Mouse (Mus musculus) cerebellum, adult 2 months (tissue): Measurements from ENCODE around the gene Tmem215. TPM values are rescaled to one million over a fixed set of nuclear protein-coding genes. Genes with fewer than 3 reads are reported as not detected.

Source experiments
- DNase-seq, 2 experiments: peaks; one replicate each; pipeline ENCODE4 v3.0.0; 2021
- H3K27ac ChIP-seq: fragments of 200-500 bp; 2 replicates; pipeline ENCODE4 v1.5.1; 2012; ENCODE audit warnings: low read length, control low read depth, inconsistent platforms; ENCODE audit not compliant: insufficient read depth
- H3K27me3 ChIP-seq: fragments of 200-500 bp; 2 replicates; pipeline ENCODE4 v1.6.1; 2012; ENCODE audit warnings: inconsistent platforms, mild to moderate bottlenecking, low read length, moderate library complexity; ENCODE audit not compliant: control insufficient read depth, insufficient read depth
- H3K4me1 ChIP-seq: fragments of 200-500 bp; 2 replicates; pipeline ENCODE4 v1.6.1; 2011; ENCODE audit warnings: low read length; ENCODE audit not compliant: control insufficient read depth, insufficient read depth
- H3K4me3 ChIP-seq: fragments of 200-500 bp; replicated peaks from 2 replicates; pipeline ENCODE3; 2011; ENCODE audit warnings: mild to moderate bottlenecking, low read depth, low read length, control low read depth; ENCODE audit not compliant: insufficient read depth
- CTCF ChIP-seq: fragments of 200-500 bp; IDR thresholded peaks from 2 replicates; pipeline ENCODE4 v1.5.1; 2011; ENCODE audit warnings: low read depth, mild to moderate bottlenecking, control low read depth, low read length, moderate library complexity, borderline replicate concordance; ENCODE audit not compliant: insufficient read depth
- POLR2A ChIP-seq: fragments of 200-500 bp; IDR thresholded peaks from 2 replicates; pipeline ENCODE4 v1.6.1; 2011; ENCODE audit warnings: low read length, control low read depth, borderline replicate concordance; ENCODE audit not compliant: insufficient read depth
- WGBS: fragments of 180-500 bp; shearing (Covaris S2); methylation state at CpG from one replicate; pipeline ENCODE4 v1.1.7; 2018; 5-methylcytosine and 5-hydroxymethylcytosine counted together
- polyA plus RNA-seq: library from polyadenylated mRNA; depleted of rRNA; stranded (reverse); fragments of >200 nt; gene quantifications from 2 replicates; pipeline ENCODE4 v1.2.3, GENCODE M21; 2012; rRNA removed

Gene Tmem215
- polyA plus RNA-seq, result 0.71 and 1.1 TPM in 2 replicates

DNA sequence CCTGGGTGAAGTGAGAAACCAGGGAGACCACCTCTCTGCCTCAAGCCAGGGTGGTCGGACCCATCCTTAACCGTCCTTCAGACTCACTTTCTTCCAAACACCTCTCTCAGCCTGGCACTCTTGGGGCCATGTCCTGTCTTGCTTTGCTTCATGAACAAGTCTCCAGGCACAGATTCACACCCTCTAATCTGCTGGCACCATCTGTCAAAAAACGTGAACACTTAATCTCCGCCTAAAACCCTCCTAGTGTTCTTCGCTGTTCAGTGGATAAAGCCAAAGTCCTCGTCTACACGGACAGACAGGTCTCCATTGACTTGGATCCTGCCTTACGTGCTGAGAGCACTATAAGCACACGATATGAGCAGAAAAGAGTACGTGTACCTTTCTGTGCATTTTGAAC lies at the start of gene Tmem215:
TSS of gene Tmem215 (plus strand) at position 301 of the 400 bp plus-strand sequence.
- H3K27me3 ChIP-seq, result no peaks in the 10 kb centered on the region
- no peaks in the 10 kb centered on the region for H3K4me1 ChIP-seq
- no peak for DNase-seq
- no peak within 1 kb of the TSS for H3K27ac ChIP-seq
- H3K4me3 ChIP-seq, result no peak within 1 kb of the TSS
- TF ChIP-seq CTCF, result no peak
- TF ChIP-seq POLR2A, result no peak
- 66% methylated on average over 10 of the region's 10 CpGs for WGBS

DNA sequence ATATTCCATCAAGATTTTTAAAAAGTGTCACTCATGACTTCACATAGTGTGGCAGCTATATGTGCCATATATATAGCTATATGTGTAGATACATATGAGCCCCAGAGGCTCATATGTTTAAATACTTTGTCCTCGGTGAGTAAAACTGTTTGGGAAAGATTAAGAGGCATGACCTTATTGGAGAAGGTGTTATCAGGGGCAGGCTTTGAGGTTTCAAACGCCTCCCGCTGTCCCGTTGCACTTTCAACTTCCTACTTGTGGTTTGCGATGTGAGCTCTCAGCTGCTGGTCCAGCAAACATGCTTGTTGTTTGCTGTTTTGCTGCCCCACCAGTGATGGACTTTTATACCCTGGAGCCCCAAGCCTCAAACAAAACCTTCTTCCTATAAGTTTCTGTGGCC lies 40.1 kb upstream of the Tmem215 start:
- no peak for DNase-seq
- WGBS, result 88% methylated on average over 5 of the region's 5 CpGs
- no peaks in the 10 kb centered on the region for H3K4me1 ChIP-seq
- no peak overlapping the region for H3K27ac ChIP-seq
- H3K4me3 ChIP-seq, result no peak overlapping the region
- no peak for TF ChIP-seq POLR2A
- no peak for TF ChIP-seq CTCF
- H3K27me3 ChIP-seq, result no peaks in the 10 kb centered on the region

DNA sequence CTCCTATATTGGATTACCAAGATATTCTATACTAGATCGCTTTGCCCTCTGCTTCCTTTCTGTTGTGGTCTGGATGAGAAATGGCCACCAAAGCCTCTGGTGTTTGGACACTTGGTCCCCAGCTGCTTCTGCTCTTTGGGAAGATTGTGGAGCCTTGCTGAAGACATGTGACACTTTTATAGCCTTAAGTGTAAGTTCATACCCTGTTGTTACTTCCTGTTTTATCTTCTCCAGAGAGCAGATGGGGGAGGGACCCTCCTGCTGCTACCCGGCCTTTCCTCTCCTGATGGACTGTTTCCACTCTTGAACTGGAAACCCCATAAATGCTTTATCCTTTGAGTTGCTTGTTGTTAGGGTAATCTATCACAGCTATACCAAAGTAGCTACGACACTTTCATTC lies 38.6 kb upstream of the Tmem215 start:
- no peak overlapping the region for H3K27ac ChIP-seq
- TF ChIP-seq POLR2A, result no peak
- TF ChIP-seq CTCF, result no peak
- H3K27me3 ChIP-seq, result no peaks in the 10 kb centered on the region
- DNase-seq, result no peak
- no peak overlapping the region for H3K4me3 ChIP-seq
- 85% methylated on average over 3 of the region's 3 CpGs for WGBS
- H3K4me1 ChIP-seq, result no peaks in the 10 kb centered on the region

DNA sequence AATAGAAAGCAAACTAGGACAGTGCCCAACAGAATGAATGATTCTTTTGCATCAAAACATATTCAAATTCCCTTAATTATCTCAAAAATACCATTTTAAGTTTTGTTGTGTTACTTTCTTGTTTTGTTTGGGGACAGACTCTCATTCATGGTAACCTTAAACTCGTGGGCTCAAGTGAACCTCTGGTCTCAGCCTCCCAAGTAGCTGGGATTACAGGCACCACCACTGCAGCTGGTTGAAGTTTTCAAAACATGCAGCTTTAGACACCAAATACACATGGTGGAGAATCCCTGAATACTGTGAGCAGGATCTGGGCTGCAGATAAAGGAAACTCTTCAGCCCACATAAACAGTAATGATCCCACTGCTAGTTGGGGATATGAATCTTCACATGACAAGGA lies 37.6 kb upstream of the Tmem215 start:
- Histone ChIP-seq H3K4me3 (no peak overlapping the region), H3K4me1 (no peaks in the 10 kb centered on the region), H3K27ac (no peak overlapping the region), H3K27me3 (no peaks in the 10 kb centered on the region)
- TF ChIP-seq POLR2A (no peak), CTCF (no peak)
- no peak for DNase-seq
- 49% methylated on average over 1 of the region's 1 CpGs for WGBS

DNA sequence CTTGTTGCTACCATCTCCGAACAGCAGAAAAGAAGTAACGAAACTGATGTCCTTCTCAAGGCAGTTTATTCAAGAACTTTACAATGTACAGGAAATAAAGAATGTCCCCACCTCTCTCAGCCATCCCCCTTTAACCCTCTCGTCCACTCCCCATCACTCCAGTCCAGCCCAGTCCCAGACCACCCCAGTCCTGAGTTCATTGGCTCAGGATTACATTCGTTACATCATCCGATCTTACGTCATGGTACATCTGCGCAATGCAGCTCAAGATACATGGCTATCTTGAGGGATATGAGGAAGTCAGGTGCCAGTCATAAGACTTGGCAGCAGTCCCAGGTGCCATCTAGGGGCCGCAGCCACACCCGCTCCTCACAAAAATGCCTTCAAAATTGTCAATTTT lies 28.4 kb upstream of the Tmem215 start:
- 92% methylated on average over 9 of the region's 9 CpGs for WGBS
- no peak for DNase-seq
- Histone ChIP-seq H3K4me1 (no peaks in the 10 kb centered on the region), H3K27me3 (no peaks in the 10 kb centered on the region), H3K27ac (no peak overlapping the region), H3K4me3 (no peak overlapping the region)
- TF ChIP-seq POLR2A (no peak), CTCF (no peak)

DNA sequence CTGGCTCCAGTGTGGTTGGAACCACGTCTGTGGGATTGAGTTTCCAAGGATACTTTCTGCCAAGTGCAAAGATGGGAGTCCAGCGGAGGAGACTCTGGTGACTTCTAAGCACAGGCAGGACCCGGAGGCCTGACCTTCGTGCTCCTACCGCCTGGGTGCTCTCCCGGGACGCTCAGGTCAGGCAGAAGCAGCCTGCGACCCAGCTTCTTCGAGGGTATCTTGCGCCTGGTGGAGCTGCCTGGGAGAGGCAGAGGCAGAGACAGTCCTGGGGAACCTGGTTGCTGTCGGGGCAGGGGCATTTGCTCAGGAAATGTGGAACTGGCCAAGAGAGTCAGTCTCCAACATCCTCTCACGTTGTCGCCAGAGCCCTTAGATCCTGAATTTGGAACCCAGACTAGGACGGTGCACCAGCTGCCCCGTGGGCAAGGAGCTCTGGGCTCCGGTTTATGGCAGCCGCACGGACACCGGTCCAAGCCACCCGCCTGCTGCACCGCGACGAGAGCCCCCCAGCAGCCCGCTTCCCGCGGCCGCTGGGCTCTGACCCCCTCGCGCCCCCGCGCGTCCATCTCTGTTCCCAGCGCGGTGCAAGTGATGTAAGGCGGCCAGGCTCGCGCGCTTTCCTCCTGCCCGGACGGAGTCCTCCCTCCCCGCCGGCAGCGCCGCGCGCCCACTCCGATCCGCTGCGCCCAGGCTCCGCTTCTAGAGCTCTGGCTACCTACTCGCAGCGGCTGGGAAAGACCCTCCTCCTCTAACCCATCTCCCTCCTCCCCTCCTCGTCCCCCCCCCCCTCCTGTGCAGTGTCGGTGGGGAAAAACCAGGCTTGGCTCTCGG lies 935 bp downstream of the Tmem215 start:
- no peak overlapping the region for H3K4me3 ChIP-seq
- no peaks in the 10 kb centered on the region for H3K4me1 ChIP-seq
- DNase-seq, result peak in 1 of 2 experiments; percentile 8
- TF ChIP-seq CTCF (no peak), POLR2A (no peak)
- no peaks in the 10 kb centered on the region for H3K27me3 ChIP-seq
- no peak overlapping the region for H3K27ac ChIP-seq
- WGBS, result 2% methylated on average over 55 of the region's 55 CpGs

DNA sequence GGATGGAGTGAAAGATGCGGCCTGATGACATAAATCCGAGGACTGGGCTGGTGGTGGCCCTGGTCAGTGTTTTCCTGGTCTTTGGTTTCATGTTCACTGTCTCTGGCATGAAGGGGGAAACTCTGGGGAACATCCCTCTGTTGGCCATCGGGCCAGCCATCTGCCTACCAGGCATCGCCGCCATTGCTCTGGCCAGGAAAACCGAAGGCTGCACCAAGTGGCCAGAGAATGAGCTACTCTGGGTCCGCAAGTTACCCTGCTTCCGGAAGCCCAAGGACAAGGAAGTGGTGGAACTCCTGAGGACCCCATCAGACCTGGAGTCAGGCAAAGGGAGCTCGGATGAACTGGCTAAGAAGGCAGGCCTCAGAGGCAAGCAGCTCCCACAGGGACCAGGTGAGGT lies 1.9 kb downstream of the Tmem215 start:
- Histone ChIP-seq H3K27me3 (no peaks in the 10 kb centered on the region), H3K4me3 (no peak overlapping the region), H3K4me1 (no peaks in the 10 kb centered on the region), H3K27ac (no peak overlapping the region)
- DNase-seq, result no peak
- WGBS, result 39% methylated on average over 9 of the region's 9 CpGs
- no peak for TF ChIP-seq CTCF
- TF ChIP-seq POLR2A, result no peak

DNA sequence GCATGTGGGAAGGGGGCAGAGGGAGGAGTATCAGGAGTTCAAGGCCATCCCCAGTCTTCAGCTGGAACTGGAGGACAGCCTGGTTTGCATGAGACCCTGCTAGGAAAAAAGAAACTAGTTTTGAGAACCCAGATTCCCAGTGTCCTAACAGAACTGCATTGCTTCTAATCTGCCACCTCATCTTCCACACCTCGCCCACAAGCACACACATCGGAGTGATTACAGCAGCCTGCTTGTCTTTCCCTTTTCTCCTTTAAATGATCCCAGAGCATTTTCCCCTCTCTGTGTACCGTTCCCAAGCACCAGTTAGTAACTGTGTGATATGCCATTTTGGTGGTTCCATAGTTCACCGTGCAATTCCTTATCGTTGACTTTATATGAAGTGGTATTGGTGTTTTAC lies 6.0 kb downstream of the Tmem215 start:
- DNase-seq, result no peak
- Histone ChIP-seq H3K4me1 (no peaks in the 10 kb centered on the region), H3K27ac (no peak overlapping the region), H3K27me3 (no peaks in the 10 kb centered on the region), H3K4me3 (no peak overlapping the region)
- no peak for TF ChIP-seq CTCF
- no peak for TF ChIP-seq POLR2A
- 97% methylated on average over 5 of the region's 5 CpGs for WGBS
